Mouse (Mus musculus) thymus, adult 2 months (tissue): ENCODE measurements around the gene Kctd21.

Source experiments
- CTCF ChIP-seq: fragments of 200-500 bp; IDR thresholded peaks from 2 replicates; pipeline ENCODE4 v1.5.1; 2012; ENCODE audit warnings: mild to moderate bottlenecking, control low read depth, low read length, moderate library complexity, borderline replicate concordance; ENCODE audit not compliant: control insufficient read depth, poor library complexity, insufficient read depth; ENCODE audit errors: extremely low read depth
- POLR2A ChIP-seq: fragments of 200-500 bp; IDR thresholded peaks from 2 replicates; pipeline ENCODE4 v1.6.1; 2012; ENCODE audit warnings: mild to moderate bottlenecking, low read length, control low read depth, moderate library complexity; ENCODE audit not compliant: control insufficient read depth, poor library complexity, insufficient read depth; ENCODE audit errors: extremely low read depth

- TF ChIP-seq CTCF: no peak
- no peak for TF ChIP-seq POLR2A
Observed at GRCm38 (mm10) chr7:97312856-97313255, 19.3 kb upstream of the Kctd21 start.
